Mouse (Mus musculus) midbrain, postnatal 0 days (tissue): ENCODE data around the gene Taf3. TPM values are rescaled to one million over a fixed set of nuclear protein-coding genes. Genes with fewer than 3 reads are reported as not detected.
A peak's percentile ranks its signal among the peaks of the same experiment; 100 is the strongest.

Source experiments
- ATAC-seq: fragments of 200-750 bp; cut with Nextera tagmentation; 2 replicates; pipeline ENCODE4 v1.8.0; 2017; ENCODE audit warnings: moderate number of reproducible peaks, mild to moderate bottlenecking, moderate TSS enrichment, moderate library complexity; ENCODE audit not compliant: low FRiP score
- DNase-seq: peaks from one replicate; pipeline ENCODE4 v3.0.0-alpha.2; 2015; ENCODE audit warnings: low spot score
- H3K27ac ChIP-seq: fragments of 300-500 bp; sonication (generic); 2 replicates; pipeline ENCODE4 v1.5.1; 2014; ENCODE audit warnings: low read depth, mild to moderate bottlenecking, low read length, mixed read lengths
- H3K27me3 ChIP-seq: fragments of 300-500 bp; sonication (generic); 2 replicates; pipeline ENCODE4 v1.6.1; 2014; ENCODE audit warnings: low read length, control low read depth, mixed read lengths; ENCODE audit not compliant: insufficient read depth
- H3K36me3 ChIP-seq: fragments of 300-500 bp; sonication (generic); 2 replicates; pipeline ENCODE4 v1.6.1; 2014; ENCODE audit warnings: low read length, control low read depth, mixed read lengths; ENCODE audit not compliant: insufficient read depth
- H3K4me1 ChIP-seq: fragments of 300-500 bp; sonication (generic); 2 replicates; pipeline ENCODE4 v1.6.1; 2014; ENCODE audit warnings: mild to moderate bottlenecking, control low read depth, antibody characterized with exemption, low read length, mixed read lengths; ENCODE audit not compliant: insufficient read depth
- H3K4me2 ChIP-seq: fragments of 300-500 bp; sonication (generic); 2 replicates; pipeline ENCODE4 v1.6.1; 2014; ENCODE audit warnings: low read depth, mild to moderate bottlenecking, low read length, mixed read lengths; ENCODE audit not compliant: poor library complexity, severe bottlenecking
- H3K4me3 ChIP-seq: fragments of 300-500 bp; sonication (generic); 2 replicates; pipeline ENCODE4 v1.5.1; 2014; ENCODE audit warnings: low read depth, mild to moderate bottlenecking, low read length, moderate library complexity
- H3K9ac ChIP-seq: fragments of 300-500 bp; sonication (generic); replicated peaks from 2 replicates; pipeline ENCODE4 v1.6.1; 2014; ENCODE audit warnings: mild to moderate bottlenecking, low read length, moderate library complexity, mixed read lengths; ENCODE audit not compliant: poor library complexity, severe bottlenecking
- H3K9me3 ChIP-seq: fragments of 300-500 bp; sonication (generic); 2 replicates; pipeline ENCODE4 v1.6.1; 2016; ENCODE audit warnings: low read length, control low read depth
- CTCF ChIP-seq: IDR thresholded peaks from 2 replicates; pipeline ENCODE4 v1.5.1; 2016; ENCODE audit warnings: antibody characterized with exemption, mild to moderate bottlenecking
- WGBS: fragments of 180-500 bp; shearing (Covaris S2); extraction: QIAGEN DNeasy Blood & Tissue Kit; methylation state at CpG from one replicate; pipeline ENCODE4 v1.1.7; 2014; 5-methylcytosine and 5-hydroxymethylcytosine counted together
- polyA plus RNA-seq: library from polyadenylated mRNA; unstranded; fragments of >200 nt; fragmentation: Nextera tagmentation; extraction: Ambion mirVana; gene quantifications from 2 replicates; pipeline ENCODE4 v1.2.1, GENCODE M21; 2015
- total RNA-seq: library from RNA; depleted of rRNA; stranded (reverse); fragments of >200 nt; gene quantifications from 2 replicates; pipeline ENCODE4 v1.2.3, GENCODE M21; 2014

The Taf3 gene
- total and polyA plus RNA-seq, 2 experiments from 2014 or later = 5.4 to 10.8 TPM

GRCm38 (mm10) chr2:9939250-9939649 is 109.1 kb downstream of the Taf3 start:
- Histone ChIP-seq H3K27ac (no peak overlapping the region), H3K4me2 (no peak overlapping the region), H3K9me3 (no peaks in the 10 kb centered on the region), H3K9ac (no peak overlapping the region), H3K36me3 (no peaks in the 10 kb centered on the region), H3K4me1 (no peaks in the 10 kb centered on the region), H3K27me3 (no peaks in the 10 kb centered on the region), H3K4me3 (no peak overlapping the region)
- WGBS = 93% methylated on average over 4 of the region's 4 CpGs
- ATAC-seq = no peak
- DNase-seq = no peak
- TF ChIP-seq CTCF = no peak

- no peaks in the 10 kb centered on the region for H3K27me3 ChIP-seq
- no peaks in the 10 kb centered on the region for H3K9me3 ChIP-seq
- H3K4me1 ChIP-seq = no peaks in the 10 kb centered on the region
- ATAC-seq (no peak), DNase-seq (no peak)
- no peak overlapping the region for H3K9ac ChIP-seq
- no CpG with 5 or more reads among the region's 1 CpGs for WGBS
- H3K4me3 ChIP-seq = no peak overlapping the region
- TF ChIP-seq CTCF = no peak
- no peaks in the 10 kb centered on the region for H3K36me3 ChIP-seq
- no peak overlapping the region for H3K4me2 ChIP-seq
- H3K27ac ChIP-seq = no peak overlapping the region
Measured at GRCm38 (mm10) chr2:9935965-9936364, 112.4 kb downstream of the Taf3 start.

GRCm38 (mm10) chr2:9926905-9927283 is 121.5 kb downstream of the Taf3 start:
- Histone ChIP-seq H3K4me1 (no peaks in the 10 kb centered on the region), H3K27me3 (no peaks in the 10 kb centered on the region), H3K9ac (no peak overlapping the region), H3K36me3 (no peaks in the 10 kb centered on the region), H3K9me3 (no peaks in the 10 kb centered on the region), H3K4me3 (no peak overlapping the region), H3K4me2 (no peak overlapping the region), H3K27ac (no peak overlapping the region)
- no peak for ATAC-seq
- DNase-seq = no peak
- no peak for TF ChIP-seq CTCF
- WGBS = 63% methylated on average over 4 of the region's 4 CpGs

- 48% methylated on average over 7 of the region's 7 CpGs for WGBS
- Histone ChIP-seq H3K4me3 (no peak overlapping the region), H3K9me3 (no peaks in the 10 kb centered on the region), H3K9ac (no peak overlapping the region), H3K4me1 (no peaks in the 10 kb centered on the region), H3K36me3 (no peaks in the 10 kb centered on the region), H3K27ac (no peak overlapping the region), H3K27me3 (no peaks in the 10 kb centered on the region), H3K4me2 (no peak overlapping the region)
- no peak for TF ChIP-seq CTCF
- peak; percentile 5 for DNase-seq
- ATAC-seq = no peak
Measured at GRCm38 (mm10) chr2:9926194-9926904, 122.0 kb downstream of the Taf3 start.

- H3K9me3 ChIP-seq = no peaks in the 10 kb centered on the region
- no peaks in the 10 kb centered on the region for H3K4me1 ChIP-seq
- H3K4me2 ChIP-seq = no peak overlapping the region
- no peak overlapping the region for H3K4me3 ChIP-seq
- ATAC-seq (no peak), DNase-seq (no peak)
- peaks cover 11% of the 10 kb centered on the region for H3K36me3 ChIP-seq
- no peak for TF ChIP-seq CTCF
- H3K27ac ChIP-seq = no peak overlapping the region
- no peaks in the 10 kb centered on the region for H3K27me3 ChIP-seq
- no peak overlapping the region for H3K9ac ChIP-seq
- 92% methylated on average over 17 of the region's 17 CpGs for WGBS
Measured at GRCm38 (mm10) chr2:9918691-9919471, 129.5 kb downstream of the Taf3 start.

GRCm38 (mm10) chr2:9917602-9918001 is 130.8 kb downstream of the Taf3 start:
- Histone ChIP-seq H3K9ac (no peak overlapping the region), H3K4me3 (no peak overlapping the region), H3K27me3 (no peaks in the 10 kb centered on the region), H3K4me1 (no peaks in the 10 kb centered on the region), H3K4me2 (no peak overlapping the region), H3K36me3 (peaks cover 11% of the 10 kb centered on the region), H3K9me3 (no peaks in the 10 kb centered on the region), H3K27ac (no peak overlapping the region)
- no peak for DNase-seq
- no peak for TF ChIP-seq CTCF
- ATAC-seq = no peak
- WGBS = 94% methylated on average over 9 of the region's 9 CpGs
